ENCODE assay signal across 16 mouse cellular contexts in genomic region chr6:30458626-30459025, GRCm38 (mm10). TPM values are rescaled to one million over a fixed set of nuclear protein-coding genes. Genes with fewer than 3 reads are reported as not detected.
A peak's percentile ranks its signal among the peaks of the same experiment; 100 is the strongest.
DNase-seq lines count a peak whose midpoint lies in the region; ATAC-seq and TF ChIP-seq lines count a peak whose summit lies in the region.
"Had no signal": no experiment of that assay in that cellular context is flagged by ENCODE, and none has a peak within 500 bp of the region (broad histone marks: within the 10 kb centered on the region; RNA-seq: fewer than 3 reads in every experiment).

No protein-coding gene starts in this region.

- H3K9me3 ChIP-seq in forebrain, embryonic 15.5 days, result no peaks in the 10 kb centered on the region
- no peaks in the 10 kb centered on the region for H3K9me3 ChIP-seq in forebrain, embryonic 13.5 days (replicated peaks)
- no peaks in the 10 kb centered on the region for H3K9me3 ChIP-seq in hindbrain, embryonic 10.5 days
- no peaks in the 10 kb centered on the region for H3K9me3 ChIP-seq in hindbrain, embryonic 16.5 days (ENCODE audit: control insufficient read depth, low read length)
- no peaks in the 10 kb centered on the region for H3K9me3 ChIP-seq in midbrain, embryonic 13.5 days
- H3K9me3 ChIP-seq in midbrain, embryonic 11.5 days (ENCODE audit: control insufficient read depth, low read length), result no peaks in the 10 kb centered on the region
- H3K9me3 ChIP-seq in midbrain, postnatal 0 days (ENCODE audit: low read length), result no peaks in the 10 kb centered on the region
- H3K9me3 ChIP-seq: liver, embryonic 13.5 days; megakaryocyte, embryonic 14.5 days had no signal

- ATAC-seq in forebrain, embryonic 15.5 days (replicated peaks), result no peak
- ATAC-seq in forebrain, embryonic 13.5 days, result no peak
- ATAC-seq in hindbrain, embryonic 16.5 days, result no peak
- ATAC-seq in midbrain, embryonic 13.5 days, result no peak
- no peak for ATAC-seq in midbrain, embryonic 11.5 days (ENCODE audit: low FRiP score)
- no peak for ATAC-seq in midbrain, postnatal 0 days (ENCODE audit: low FRiP score)
- ATAC-seq: lung, postnatal 0 days had no signal

- WGBS in forebrain, embryonic 15.5 days, result 75% methylated on average over 5 of the region's 5 CpGs
- WGBS in forebrain, embryonic 13.5 days, result 83% methylated on average over 5 of the region's 5 CpGs
- WGBS in hindbrain, embryonic 10.5 days, result 88% methylated on average over 5 of the region's 5 CpGs
- WGBS in hindbrain, embryonic 16.5 days, result 83% methylated on average over 5 of the region's 5 CpGs
- 88% methylated on average over 5 of the region's 5 CpGs for WGBS in midbrain, embryonic 13.5 days
- 87% methylated on average over 5 of the region's 5 CpGs for WGBS in midbrain, embryonic 11.5 days
- WGBS in midbrain, postnatal 0 days, result 71% methylated on average over 5 of the region's 5 CpGs

- H3K4me1 ChIP-seq in forebrain, embryonic 15.5 days, result peaks cover 31% of the 10 kb centered on the region
- peaks cover 34% of the 10 kb centered on the region for H3K4me1 ChIP-seq in forebrain, embryonic 13.5 days
- H3K4me1 ChIP-seq in hindbrain, embryonic 10.5 days (replicated peaks), result peaks cover 37% of the 10 kb centered on the region
- peaks cover 30% of the 10 kb centered on the region for H3K4me1 ChIP-seq in hindbrain, embryonic 16.5 days (ENCODE audit: control insufficient read depth, insufficient read depth, low read depth, low read length)
- peaks cover 34% of the 10 kb centered on the region for H3K4me1 ChIP-seq in midbrain, embryonic 13.5 days (replicated peaks)
- H3K4me1 ChIP-seq in midbrain, embryonic 11.5 days (ENCODE audit: control insufficient read depth, insufficient read depth, low read length), result peaks cover 16% of the 10 kb centered on the region
- H3K4me1 ChIP-seq in midbrain, postnatal 0 days (ENCODE audit: insufficient read depth, low read length), result peaks cover 18% of the 10 kb centered on the region

- H3K27ac ChIP-seq in forebrain, embryonic 15.5 days (replicated peaks), result peak overlapping the region; percentile 97; the same call in 1 of the 2 replicates
- H3K27ac ChIP-seq in forebrain, embryonic 13.5 days, result no peak overlapping the region
- H3K27ac ChIP-seq in hindbrain, embryonic 10.5 days, result peak overlapping the region; percentile 95
- no peak overlapping the region for H3K27ac ChIP-seq in hindbrain, embryonic 16.5 days (ENCODE audit: low read depth, low read length)
- H3K27ac ChIP-seq in midbrain, embryonic 13.5 days, result peak overlapping the region; percentile 1; the same call in 1 of the 2 replicates
- no peak overlapping the region for H3K27ac ChIP-seq in midbrain, embryonic 11.5 days (ENCODE audit: low read depth, low read length)
- H3K27ac ChIP-seq in midbrain, postnatal 0 days (ENCODE audit: low read depth, low read length), result peak overlapping the region; percentile 97; the same call in 1 of the 2 replicates
- H3K27ac ChIP-seq: liver, embryonic 13.5 days had no signal

- no peaks in the 10 kb centered on the region for H3K27me3 ChIP-seq in forebrain, embryonic 15.5 days
- H3K27me3 ChIP-seq in forebrain, embryonic 13.5 days, result no peaks in the 10 kb centered on the region
- no peaks in the 10 kb centered on the region; the same call in 1 of the 2 replicates for H3K27me3 ChIP-seq in hindbrain, embryonic 10.5 days (ENCODE audit: insufficient read depth, poor library complexity, severe bottlenecking)
- H3K27me3 ChIP-seq in hindbrain, embryonic 16.5 days (replicated peaks; ENCODE audit: control insufficient read depth, insufficient read depth, low read length), result no peaks in the 10 kb centered on the region
- no peaks in the 10 kb centered on the region for H3K27me3 ChIP-seq in midbrain, embryonic 13.5 days
- H3K27me3 ChIP-seq in midbrain, embryonic 11.5 days (ENCODE audit: control insufficient read depth, insufficient read depth, low read length), result 0 out of 2 replicates have a peak, but pooled peaks cover 2% of the 10 kb centered on the region
- H3K27me3 ChIP-seq in midbrain, postnatal 0 days (ENCODE audit: insufficient read depth, low read length), result no peaks in the 10 kb centered on the region

- no peak overlapping the region for H3K4me2 ChIP-seq in forebrain, embryonic 15.5 days (replicated peaks)
- no peak overlapping the region for H3K4me2 ChIP-seq in forebrain, embryonic 13.5 days
- H3K4me2 ChIP-seq in hindbrain, embryonic 16.5 days (ENCODE audit: low read length), result no peak overlapping the region
- no peak overlapping the region for H3K4me2 ChIP-seq in midbrain, embryonic 13.5 days (replicated peaks)
- H3K4me2 ChIP-seq in midbrain, embryonic 11.5 days, result no peak overlapping the region
- H3K4me2 ChIP-seq in midbrain, postnatal 0 days (ENCODE audit: low read depth, low read length, poor library complexity, severe bottlenecking), result no peak overlapping the region

- H3K4me3 ChIP-seq in forebrain, embryonic 15.5 days, result no peak overlapping the region
- no peak overlapping the region for H3K4me3 ChIP-seq in forebrain, embryonic 13.5 days
- no peak overlapping the region for H3K4me3 ChIP-seq in hindbrain, embryonic 10.5 days
- H3K4me3 ChIP-seq in hindbrain, embryonic 16.5 days (ENCODE audit: low read length), result no peak overlapping the region
- H3K4me3 ChIP-seq in midbrain, embryonic 13.5 days (replicated peaks), result no peak overlapping the region
- no peak overlapping the region for H3K4me3 ChIP-seq in midbrain, embryonic 11.5 days (ENCODE audit: low read depth, low read length)
- no peak overlapping the region for H3K4me3 ChIP-seq in midbrain, postnatal 0 days (ENCODE audit: low read depth, low read length)

- TF ChIP-seq CTCF in midbrain, postnatal 0 days (IDR thresholded peaks at IDR 0.05), result peak; percentile 50

- no peak overlapping the region for H3K9ac ChIP-seq in forebrain, embryonic 15.5 days (replicated peaks)
- H3K9ac ChIP-seq in forebrain, embryonic 13.5 days, result no peak overlapping the region
- no peak overlapping the region for H3K9ac ChIP-seq in hindbrain, embryonic 16.5 days (ENCODE audit: low read depth, low read length)
- H3K9ac ChIP-seq in midbrain, embryonic 13.5 days (replicated peaks), result no peak overlapping the region
- H3K9ac ChIP-seq in midbrain, embryonic 11.5 days (ENCODE audit: low read length), result no peak overlapping the region
- no peak overlapping the region for H3K9ac ChIP-seq in midbrain, postnatal 0 days (replicated peaks; ENCODE audit: low read length, poor library complexity, severe bottlenecking)

- H3K36me3 ChIP-seq in forebrain, embryonic 15.5 days, result peaks cover 18% of the 10 kb centered on the region; the same call in 1 of the 2 replicates
- peaks cover 21% of the 10 kb centered on the region for H3K36me3 ChIP-seq in forebrain, embryonic 13.5 days (ENCODE audit: poor library complexity, severe bottlenecking)
- H3K36me3 ChIP-seq in hindbrain, embryonic 10.5 days, result peaks cover 28% of the 10 kb centered on the region
- peaks cover 8% of the 10 kb centered on the region; the same call in 1 of the 2 replicates for H3K36me3 ChIP-seq in hindbrain, embryonic 16.5 days (ENCODE audit: control insufficient read depth, insufficient read depth, low read length)
- H3K36me3 ChIP-seq in midbrain, embryonic 13.5 days, result peaks cover 19% of the 10 kb centered on the region
- no peaks in the 10 kb centered on the region for H3K36me3 ChIP-seq in midbrain, embryonic 11.5 days (ENCODE audit: control insufficient read depth, insufficient read depth, low read length)
- H3K36me3 ChIP-seq in midbrain, postnatal 0 days (ENCODE audit: insufficient read depth, low read length), result peaks cover 11% of the 10 kb centered on the region; the same call in 1 of the 2 replicates

- no peak for DNase-seq in hindbrain, embryonic 10.5 days (ENCODE audit: low spot score)
- DNase-seq in midbrain, embryonic 11.5 days (ENCODE audit: low spot score, missing footprints), result no peak
- DNase-seq in midbrain, postnatal 0 days (ENCODE audit: low spot score), result no peak
- no peak for DNase-seq in thymus, postnatal 25 days
- DNase-seq: adrenal gland, postnatal 25 days; embryo, embryonic 11 days; kidney, postnatal 25 days; liver, embryonic 13.5 days had no signal

RNA-seq across cellular contexts. Expression of gene Tmem209, which starts 51.0 kb away (rescaled TPM):
- 32.6 and 34.1 TPM in 2 replicates for polyA plus RNA-seq in forebrain, embryonic 15.5 days (2015; fragmentation: Nextera tagmentation; extraction: Ambion mirVana)
- polyA plus RNA-seq in forebrain, embryonic 13.5 days (2015; fragmentation: Nextera tagmentation; extraction: Ambion mirVana), result 37.6 and 41.4 TPM in 2 replicates
- 38.3 and 40.3 TPM in 2 replicates for polyA plus RNA-seq in hindbrain, embryonic 10.5 days (2016; fragmentation: Nextera tagmentation; extraction: Ambion mirVana)
- 25.6 and 31.4 TPM in 2 replicates for polyA plus RNA-seq in hindbrain, embryonic 16.5 days (2015; fragmentation: Nextera tagmentation; extraction: Ambion mirVana)
- polyA plus RNA-seq in midbrain, embryonic 13.5 days (2015; fragmentation: Nextera tagmentation; extraction: Ambion mirVana), result 42.0 and 42.1 TPM in 2 replicates
- 46.0 and 58.1 TPM in 2 replicates for polyA plus RNA-seq in midbrain, embryonic 11.5 days (2014; fragmentation: Nextera tagmentation; extraction: Ambion mirVana)
- 37.4 and 50.3 TPM in 2 replicates for total RNA-seq in midbrain, postnatal 0 days (2014; rRNA removed)
- polyA plus RNA-seq in midbrain, postnatal 0 days (2015; fragmentation: Nextera tagmentation; extraction: Ambion mirVana), result 22.8 and 23.1 TPM in 2 replicates

RNA-seq across cellular contexts. Expression of gene Ssmem1, which starts 51.0 kb away (rescaled TPM):
- 0.14 TPM in 1 of 2 replicates, not detected in the other for polyA plus RNA-seq in forebrain, embryonic 15.5 days (2015; fragmentation: Nextera tagmentation; extraction: Ambion mirVana)
- 0.26 TPM in 1 of 2 replicates, not detected in the other for polyA plus RNA-seq in forebrain, embryonic 13.5 days (2015; fragmentation: Nextera tagmentation; extraction: Ambion mirVana)
- polyA plus RNA-seq in hindbrain, embryonic 10.5 days (2016; fragmentation: Nextera tagmentation; extraction: Ambion mirVana), result 0.34 and 0.35 TPM in 2 replicates
- polyA plus RNA-seq in hindbrain, embryonic 16.5 days (2015; fragmentation: Nextera tagmentation; extraction: Ambion mirVana), result 0.15 and 0.19 TPM in 2 replicates
- 0.31 TPM in 1 of 2 replicates, not detected in the other for polyA plus RNA-seq in midbrain, embryonic 13.5 days (2015; fragmentation: Nextera tagmentation; extraction: Ambion mirVana)
- 0.49 and 0.68 TPM in 2 replicates for polyA plus RNA-seq in midbrain, embryonic 11.5 days (2014; fragmentation: Nextera tagmentation; extraction: Ambion mirVana)
- 0.28 TPM in 1 of 2 replicates, not detected in the other for total RNA-seq in midbrain, postnatal 0 days (2014; rRNA removed)
- 0.15 and 0.19 TPM in 2 replicates for polyA plus RNA-seq in midbrain, postnatal 0 days (2015; fragmentation: Nextera tagmentation; extraction: Ambion mirVana)
- total RNA-seq: gastrocnemius, adult 18-20 months had no signal
- polyA plus RNA-seq: erythroblast, embryonic 14.5 days; lung, postnatal 0 days had no signal

RNA-seq across cellular contexts. Expression of gene Klhdc10, which starts 57.0 kb away (rescaled TPM):
- 33.0 and 35.1 TPM in 2 replicates for polyA plus RNA-seq in forebrain, embryonic 15.5 days (2015; fragmentation: Nextera tagmentation; extraction: Ambion mirVana)
- 26.9 and 28.5 TPM in 2 replicates for polyA plus RNA-seq in forebrain, embryonic 13.5 days (2015; fragmentation: Nextera tagmentation; extraction: Ambion mirVana)
- polyA plus RNA-seq in hindbrain, embryonic 10.5 days (2016; fragmentation: Nextera tagmentation; extraction: Ambion mirVana), result 26.1 and 29.2 TPM in 2 replicates
- 27.8 and 34.9 TPM in 2 replicates for polyA plus RNA-seq in hindbrain, embryonic 16.5 days (2015; fragmentation: Nextera tagmentation; extraction: Ambion mirVana)
- polyA plus RNA-seq in midbrain, embryonic 13.5 days (2015; fragmentation: Nextera tagmentation; extraction: Ambion mirVana), result 35.2 and 35.6 TPM in 2 replicates
- polyA plus RNA-seq in midbrain, embryonic 11.5 days (2014; fragmentation: Nextera tagmentation; extraction: Ambion mirVana), result 28.3 and 28.8 TPM in 2 replicates
- 116 and 139 TPM in 2 replicates for total RNA-seq in midbrain, postnatal 0 days (2014; rRNA removed)
- polyA plus RNA-seq in midbrain, postnatal 0 days (2015; fragmentation: Nextera tagmentation; extraction: Ambion mirVana), result 23.8 and 28.5 TPM in 2 replicates

Comparison
In these comparisons a context has a peak if more than half of its experiments do, and no peak if none do; other contexts are left out.
1. H3K27ac ChIP-seq: peak in forebrain, embryonic 15.5 days (single experiment), hindbrain, embryonic 10.5 days (single experiment), midbrain, embryonic 13.5 days (single experiment) and midbrain, postnatal 0 days (single experiment); none in forebrain, embryonic 13.5 days (single experiment), hindbrain, embryonic 16.5 days (single experiment) and midbrain, embryonic 11.5 days (single experiment).